In the genomic region with DNA sequence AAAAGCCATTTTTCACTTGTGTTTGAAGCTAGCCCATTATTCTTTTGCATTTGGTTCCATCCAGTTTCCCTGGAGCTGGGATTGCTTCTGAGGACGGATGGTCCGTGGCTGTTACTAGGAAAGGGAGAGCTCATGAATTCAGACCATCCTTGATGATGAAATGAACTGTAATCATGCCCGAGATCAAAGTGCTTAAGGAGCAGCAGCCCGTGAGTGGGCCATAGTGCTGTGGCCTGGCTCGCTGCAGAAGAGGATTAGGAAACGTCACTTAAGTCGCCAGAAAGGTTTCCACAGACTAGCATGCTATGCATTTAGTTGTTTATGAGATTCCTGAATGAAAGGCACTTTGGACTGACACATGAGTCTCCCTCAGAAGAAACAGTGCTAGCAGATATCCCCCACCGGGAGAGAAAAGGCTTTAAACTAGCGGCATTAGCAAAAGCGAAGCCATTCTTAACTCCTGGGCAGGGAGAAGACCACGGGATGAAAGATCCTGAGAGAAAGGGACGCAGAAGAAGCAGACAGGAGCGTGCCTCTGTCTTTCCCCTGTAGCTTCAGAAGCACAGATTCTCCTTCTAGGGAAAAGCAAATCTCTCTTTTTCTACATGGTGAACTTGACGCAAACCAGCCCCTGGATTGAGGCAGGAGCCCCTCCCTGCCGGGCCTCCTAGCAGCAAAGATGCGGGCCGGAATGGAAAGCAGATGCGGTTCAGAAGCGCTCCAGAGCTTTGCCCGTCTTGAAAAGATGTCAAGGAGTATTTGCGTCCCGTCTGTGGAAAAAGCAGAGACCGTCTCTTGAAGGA, we compare ENCODE assay signal across 11 mouse cellular contexts.
DNase-seq lines count a peak whose midpoint lies in the region; ATAC-seq and TF ChIP-seq lines count a peak whose summit lies in the region.
"Had no signal": no experiment of that assay in that cellular context is flagged by ENCODE, and none has a peak within 500 bp of the region (broad histone marks: within the 10 kb centered on the region; RNA-seq: fewer than 3 reads in every experiment).

No protein-coding gene starts in this region.

- H3K27me3 ChIP-seq in heart, embryonic 12.5 days (replicated peaks), result 0 out of 2 replicates have a peak, but pooled peaks cover 4% of the 10 kb centered on the region
- H3K27me3 ChIP-seq in embryonic facial prominence, embryonic 11.5 days (ENCODE audit: control insufficient read depth, insufficient read depth, low read length), result no peaks in the 10 kb centered on the region
- H3K27me3 ChIP-seq in hindbrain, postnatal 0 days (ENCODE audit: insufficient read depth, low read length), result no peaks in the 10 kb centered on the region

- peak overlapping the region; percentile 25 for H3K4me3 ChIP-seq in heart, embryonic 12.5 days
- H3K4me3 ChIP-seq in embryonic facial prominence, embryonic 11.5 days (ENCODE audit: low read depth, low read length), result no peak overlapping the region
- H3K4me3 ChIP-seq in hindbrain, postnatal 0 days (ENCODE audit: low read length), result no peak overlapping the region
- H3K4me3 ChIP-seq: megakaryocyte, embryonic 14.5 days had no signal

- intact Hi-C loops in heart, postnatal 10 days (cut with DNase I), result no loop called here

- H3K27ac ChIP-seq in heart, embryonic 12.5 days (ENCODE audit: poor library complexity, severe bottlenecking), result no peak overlapping the region
- peak overlapping the region; percentile 17; the same call in 1 of the 2 replicates for H3K27ac ChIP-seq in embryonic facial prominence, embryonic 11.5 days (replicated peaks; ENCODE audit: low read depth, low read length)
- no peak overlapping the region for H3K27ac ChIP-seq in hindbrain, postnatal 0 days

- 28% methylated on average over 23 of the region's 23 CpGs for WGBS in heart, embryonic 12.5 days
- WGBS in embryonic facial prominence, embryonic 11.5 days, result 16% methylated on average over 23 of the region's 23 CpGs
- 21% methylated on average over 23 of the region's 23 CpGs for WGBS in hindbrain, postnatal 0 days

- H3K36me3 ChIP-seq in heart, embryonic 12.5 days, result no peaks in the 10 kb centered on the region
- H3K36me3 ChIP-seq in embryonic facial prominence, embryonic 11.5 days (replicated peaks; ENCODE audit: control insufficient read depth, insufficient read depth, low read depth, low read length), result no peaks in the 10 kb centered on the region
- no peaks in the 10 kb centered on the region for H3K36me3 ChIP-seq in hindbrain, postnatal 0 days (ENCODE audit: insufficient read depth, low read length)

- H3K4me1 ChIP-seq in heart, embryonic 12.5 days (replicated peaks), result peaks cover 15% of the 10 kb centered on the region; the same call in 1 of the 2 replicates
- H3K4me1 ChIP-seq in embryonic facial prominence, embryonic 11.5 days (ENCODE audit: control insufficient read depth, insufficient read depth, low read length), result no peaks in the 10 kb centered on the region; the same call in 1 of the 2 replicates
- H3K4me1 ChIP-seq in hindbrain, postnatal 0 days (ENCODE audit: insufficient read depth, low read length), result no peaks in the 10 kb centered on the region
- H3K4me1 ChIP-seq: megakaryocyte, embryonic 14.5 days had no signal

- no peak for TF ChIP-seq CTCF in hindbrain, postnatal 0 days (IDR thresholded peaks at IDR 0.05; ENCODE audit: low read depth)

- H3K9me3 ChIP-seq in heart, embryonic 12.5 days (replicated peaks), result peaks cover 3% of the 10 kb centered on the region; the same call in 1 of the 2 replicates
- H3K9me3 ChIP-seq in embryonic facial prominence, embryonic 11.5 days (replicated peaks; ENCODE audit: control insufficient read depth, low read length), result no peaks in the 10 kb centered on the region
- no peaks in the 10 kb centered on the region for H3K9me3 ChIP-seq in hindbrain, postnatal 0 days (ENCODE audit: low read length)

- peak overlapping the region; percentile 62 for H3K4me2 ChIP-seq in heart, embryonic 12.5 days
- peak overlapping the region; percentile 10 for H3K4me2 ChIP-seq in embryonic facial prominence, embryonic 11.5 days (ENCODE audit: low read depth, low read length)
- H3K4me2 ChIP-seq in hindbrain, postnatal 0 days (ENCODE audit: low read depth, low read length), result peak overlapping the region; percentile 28

- DNase-seq in heart, postnatal 10 days, result no peak
- DNase-seq in embryonic facial prominence, embryonic 11.5 days (ENCODE audit: low spot score), result peak; percentile 86
- DNase-seq in hindbrain, postnatal 0 days (ENCODE audit: low spot score), result no peak
- peak; percentile 47 for DNase-seq in neural tube, embryonic 10.5 days (ENCODE audit: extremely low spot score, low spot score)
- no peak for DNase-seq in natural killer cell, adult 2 months (ENCODE audit: low spot score in 2 of 2)
- DNase-seq in layer of hippocampus, adult 9-10 months (ENCODE audit: low spot score), result no peak
- no peak for DNase-seq in thymus, adult 18-20 months
- DNase-seq: cerebellum, adult 9-11 months; kidney, postnatal 25 days had no signal

- H3K9ac ChIP-seq in heart, embryonic 12.5 days, result 0 out of 2 replicates have a peak overlapping the region, but pooled peaks have one; percentile 26
- peak overlapping the region; percentile 14; the same call in 1 of the 2 replicates for H3K9ac ChIP-seq in embryonic facial prominence, embryonic 11.5 days (replicated peaks; ENCODE audit: low read length)
- H3K9ac ChIP-seq in hindbrain, postnatal 0 days (replicated peaks; ENCODE audit: low read length), result no peak overlapping the region

- no peak for ATAC-seq in heart, embryonic 12.5 days (ENCODE audit: insufficient number of reproducible peaks, low FRiP score)
- ATAC-seq in embryonic facial prominence, embryonic 11.5 days (replicated peaks; ENCODE audit: insufficient number of reproducible peaks, low FRiP score, low TSS enrichment, low read depth), result no peak; the same call in 1 of the 2 replicates
- ATAC-seq in hindbrain, postnatal 0 days, result no peak

Comparison
In these comparisons a context has a peak if more than half of its experiments do, and no peak if none do; other contexts are left out.
1. H3K4me2 ChIP-seq: peak in every context shown above with its lines; median percentile 62 in heart, embryonic 12.5 days; 28 in hindbrain, postnatal 0 days; 10 in embryonic facial prominence, embryonic 11.5 days.
2. DNase-seq: peak in embryonic facial prominence, embryonic 11.5 days (single experiment) and neural tube, embryonic 10.5 days (single experiment); none in heart, postnatal 10 days (0 of 2), hindbrain, postnatal 0 days (single experiment), natural killer cell, adult 2 months (0 of 2), layer of hippocampus, adult 9-10 months (single experiment) and thymus, adult 18-20 months (0 of 2).